Mouse (Mus musculus) embryonic fibroblast, embryonic 13.5 days (primary cell): ENCODE results near the gene Pclaf.

Experiments used
- CTCF ChIP-seq: IDR thresholded peaks from 2 replicates; pipeline ENCODE4 v1.5.1; 2011; ENCODE audit warnings: mild to moderate bottlenecking, control low read depth, low read length, moderate library complexity, borderline replicate concordance; ENCODE audit not compliant: insufficient read depth
- POLR2A ChIP-seq: IDR thresholded peaks from 2 replicates; pipeline ENCODE4 v1.6.1; 2011; ENCODE audit warnings: low read depth, mild to moderate bottlenecking, control low read depth, low read length, moderate library complexity

DNA sequence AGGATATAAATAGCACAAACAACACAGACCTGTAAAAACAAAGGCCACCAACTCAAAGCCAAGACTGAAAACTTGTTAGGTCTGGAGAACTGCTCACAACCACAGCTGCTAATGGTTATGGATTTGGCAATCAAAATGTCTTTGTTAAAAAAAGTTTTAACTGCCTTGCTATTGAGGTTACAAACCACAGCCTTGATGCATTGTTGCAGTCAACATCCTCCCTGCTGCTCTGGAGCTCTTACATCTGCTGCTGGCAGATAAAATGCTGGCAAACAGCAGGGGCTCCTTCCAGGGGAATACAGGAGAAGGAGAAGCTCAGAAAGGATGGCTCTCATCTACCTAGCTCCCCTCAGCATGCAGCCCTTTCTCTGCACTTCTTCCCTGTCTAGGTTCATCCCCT, 41.9 kb upstream of the Pclaf start:
- TF ChIP-seq POLR2A: no peak
- TF ChIP-seq CTCF: no peak
